Mouse (Mus musculus): ENCODE results near the gene Gimap4.

Gene Gimap4

DNA sequence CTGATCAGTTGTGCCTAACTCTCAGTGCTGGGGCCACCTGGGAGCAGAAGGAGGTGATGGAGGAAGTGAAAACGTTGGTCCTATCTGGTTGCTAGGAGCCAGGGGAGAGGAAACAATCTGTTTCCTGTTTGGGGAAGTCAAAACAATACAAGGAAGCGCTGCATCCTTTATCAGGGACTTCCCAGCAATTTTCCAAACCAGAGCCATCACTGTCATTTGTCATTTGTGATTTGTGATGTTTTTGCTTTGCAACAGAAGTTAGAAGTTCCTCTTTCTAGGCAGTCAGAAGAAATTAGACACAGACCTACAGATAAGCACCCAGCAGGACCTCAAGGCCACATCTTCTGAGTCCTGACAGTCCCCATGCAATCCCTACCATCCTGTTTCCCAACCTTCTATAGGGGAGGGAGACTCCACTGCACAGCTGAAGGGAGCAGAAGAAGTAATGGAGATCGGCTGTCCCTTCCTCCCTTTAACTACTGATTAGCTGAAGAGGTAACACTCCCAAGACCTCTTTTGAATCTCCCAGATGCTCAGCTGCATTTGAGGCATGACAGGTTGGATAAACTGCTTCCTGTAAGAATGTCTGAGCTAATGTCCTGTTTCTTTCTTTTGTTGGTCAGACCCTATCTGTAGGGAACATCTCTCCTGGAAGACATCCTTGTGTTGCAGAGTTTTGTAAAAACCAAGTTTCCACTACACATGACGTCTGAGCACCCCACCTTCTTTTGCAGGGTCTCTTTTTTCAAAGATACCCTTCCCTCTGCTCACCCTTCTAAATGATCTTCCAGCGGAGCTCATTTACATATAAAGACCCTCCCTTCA lies 16.1 kb downstream of the Gimap4 start:
- DNase-seq (ENCODE audit: low spot score), result no peak

DNA sequence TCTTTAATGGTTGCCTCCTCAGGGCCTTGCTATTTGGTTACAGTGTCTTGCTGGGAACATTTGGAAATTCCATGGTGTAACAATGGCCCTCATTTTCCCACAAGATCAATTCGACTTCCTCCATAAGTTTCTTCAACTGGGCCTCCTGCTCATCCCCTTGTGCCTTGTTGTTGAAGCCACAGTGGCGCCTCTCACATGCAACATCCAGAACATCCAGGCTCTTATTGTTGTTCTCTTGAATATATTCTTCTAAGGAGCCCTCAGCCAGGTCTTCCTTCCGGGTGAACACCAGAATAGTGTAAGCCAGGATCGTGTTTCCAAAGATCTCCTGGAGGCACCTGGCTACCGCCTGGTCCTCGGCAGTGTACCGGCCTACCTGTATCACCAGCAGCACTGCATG lies 17.8 kb downstream of the Gimap4 start:
- DNase-seq (ENCODE audit: low spot score), result no peak

GRCm38 (mm10) chr6:48702601-48703000 lies 18.3 kb downstream of the Gimap4 start:
- DNase-seq (ENCODE audit: low spot score), result no peak

DNA sequence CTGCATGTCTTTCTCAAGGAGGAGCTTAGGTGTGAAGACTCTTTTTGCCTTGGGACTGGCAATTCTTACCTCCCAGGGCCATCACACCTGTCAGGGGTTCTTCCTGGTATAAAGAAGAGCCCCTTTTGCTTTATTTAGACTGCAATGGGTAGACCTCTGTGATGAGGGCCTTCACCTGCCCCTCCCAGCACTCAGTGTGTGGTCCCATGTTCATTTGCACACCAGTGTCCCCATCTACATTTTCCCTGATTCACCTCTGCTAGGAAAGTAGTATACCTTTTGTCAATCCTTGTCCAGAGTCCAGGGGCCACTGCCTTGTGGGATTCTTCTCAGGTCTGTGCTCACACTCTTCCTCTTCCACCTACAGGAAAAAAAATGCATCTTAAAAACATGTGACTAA lies 19.8 kb downstream of the Gimap4 start:
- no peak for DNase-seq (ENCODE audit: low spot score)

- no peak for DNase-seq (ENCODE audit: low spot score)
Observed at GRCm38 (mm10) chr6:48706130-48706529, 21.8 kb downstream of the Gimap4 start.

- DNase-seq (ENCODE audit: low spot score), result no peak
Observed at GRCm38 (mm10) chr6:48718455-48718854, 34.1 kb downstream of the Gimap4 start, which contains the start of the genes Gm28053 and Gimap7. Gene Gm28053 (plus strand): TSS chr6:48718607. Gene Gimap7 (plus strand): TSS chr6:48718621.

GRCm38 (mm10) chr6:48720326-48720725 lies 36.0 kb downstream of the Gimap4 start:
- no peak for DNase-seq (ENCODE audit: low spot score)

DNA sequence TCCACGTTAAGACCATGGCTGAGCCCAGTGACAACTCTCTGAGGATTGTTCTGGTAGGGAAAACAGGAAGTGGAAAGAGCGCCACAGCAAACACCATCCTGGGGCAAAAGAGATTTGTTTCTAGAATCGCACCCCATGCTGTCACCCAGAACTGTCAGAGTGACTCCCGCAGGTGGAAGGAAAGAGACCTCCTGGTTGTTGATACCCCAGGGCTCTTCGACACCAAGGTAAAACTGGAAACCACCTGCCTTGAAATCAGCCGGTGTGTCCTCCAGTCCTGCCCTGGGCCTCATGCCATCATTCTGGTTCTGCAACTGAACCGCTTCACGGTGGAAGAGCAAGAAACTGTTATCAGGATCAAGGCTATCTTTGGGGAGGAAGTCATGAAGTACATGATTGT lies 39.1 kb downstream of the Gimap4 start:
- DNase-seq (ENCODE audit: low spot score), result no peak

GRCm38 (mm10) chr6:48725476-48725875 lies 41.1 kb downstream of the Gimap4 start:
- no peak for DNase-seq (ENCODE audit: low spot score)

GRCm38 (mm10) chr6:48727761-48728160 lies 43.4 kb downstream of the Gimap4 start:
- DNase-seq (ENCODE audit: low spot score), result no peak

GRCm38 (mm10) chr6:48732864-48733304 lies 48.5 kb downstream of the Gimap4 start:
- DNase-seq (ENCODE audit: low spot score), result no peak

DNA sequence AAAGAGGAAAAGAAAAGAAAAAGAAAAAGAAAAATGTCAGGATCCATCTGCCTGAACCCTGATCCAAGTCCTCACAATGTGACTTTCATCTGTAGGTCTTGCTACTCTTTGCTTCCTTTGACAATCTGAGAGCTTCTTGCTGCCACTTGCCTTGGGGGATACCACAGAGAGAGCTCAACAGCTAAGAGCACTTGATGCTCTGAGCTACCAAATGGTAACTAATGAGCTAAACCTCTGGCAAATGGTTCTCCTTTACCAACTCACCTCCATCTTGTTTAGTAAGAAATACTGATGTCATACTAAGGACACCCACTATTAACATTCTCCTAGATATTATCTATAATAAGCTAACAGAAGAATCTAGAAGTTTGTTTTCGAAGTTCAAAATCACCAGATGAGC lies 49.3 kb downstream of the Gimap4 start:
- no peak for DNase-seq (ENCODE audit: low spot score)

DNA sequence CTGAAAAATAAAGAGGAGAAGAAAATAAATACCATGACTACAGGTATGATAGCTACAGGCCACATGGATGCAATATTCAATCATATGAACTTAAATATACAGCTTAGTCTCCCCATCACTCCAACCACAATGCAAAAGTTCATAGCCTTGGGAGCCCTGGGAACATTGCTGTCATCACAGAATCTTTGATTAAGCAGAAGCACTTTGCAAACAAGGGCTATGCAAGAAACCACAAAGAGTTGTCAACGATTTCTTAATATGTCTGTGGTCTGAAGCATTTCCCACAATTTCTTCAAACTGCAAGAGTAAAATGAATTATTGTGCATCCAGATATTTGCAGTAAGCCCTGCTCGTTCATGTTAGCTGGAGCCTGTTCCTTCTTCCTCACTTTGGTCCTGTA lies 52.7 kb downstream of the Gimap4 start:
- DNase-seq (ENCODE audit: low spot score), result no peak

- no peak for DNase-seq (ENCODE audit: low spot score)
Observed at GRCm38 (mm10) chr6:48737688-48738087, 53.3 kb downstream of the Gimap4 start.

- no peak for DNase-seq (ENCODE audit: low spot score)
Observed at GRCm38 (mm10) chr6:48738961-48739779, 54.8 kb downstream of the Gimap4 start, which contains the start of gene Gimap1. Gene Gimap1 (plus strand): TSS chr6:48739054.

DNA sequence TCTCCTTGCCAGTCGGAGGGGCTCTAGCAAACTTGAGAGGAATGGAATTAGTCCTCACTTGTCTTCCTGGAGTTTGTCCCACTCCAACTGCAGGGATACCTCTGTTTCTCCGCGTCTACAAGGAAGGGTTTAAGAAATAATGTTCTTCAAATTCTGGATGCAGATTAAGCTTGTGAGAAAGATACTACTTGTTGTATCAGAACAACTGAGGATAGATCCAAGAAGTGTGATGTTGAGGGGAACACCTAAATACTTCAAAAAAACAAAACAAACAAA lies 55.4 kb downstream of the Gimap4 start:
- no peak for DNase-seq (ENCODE audit: low spot score)

DNA sequence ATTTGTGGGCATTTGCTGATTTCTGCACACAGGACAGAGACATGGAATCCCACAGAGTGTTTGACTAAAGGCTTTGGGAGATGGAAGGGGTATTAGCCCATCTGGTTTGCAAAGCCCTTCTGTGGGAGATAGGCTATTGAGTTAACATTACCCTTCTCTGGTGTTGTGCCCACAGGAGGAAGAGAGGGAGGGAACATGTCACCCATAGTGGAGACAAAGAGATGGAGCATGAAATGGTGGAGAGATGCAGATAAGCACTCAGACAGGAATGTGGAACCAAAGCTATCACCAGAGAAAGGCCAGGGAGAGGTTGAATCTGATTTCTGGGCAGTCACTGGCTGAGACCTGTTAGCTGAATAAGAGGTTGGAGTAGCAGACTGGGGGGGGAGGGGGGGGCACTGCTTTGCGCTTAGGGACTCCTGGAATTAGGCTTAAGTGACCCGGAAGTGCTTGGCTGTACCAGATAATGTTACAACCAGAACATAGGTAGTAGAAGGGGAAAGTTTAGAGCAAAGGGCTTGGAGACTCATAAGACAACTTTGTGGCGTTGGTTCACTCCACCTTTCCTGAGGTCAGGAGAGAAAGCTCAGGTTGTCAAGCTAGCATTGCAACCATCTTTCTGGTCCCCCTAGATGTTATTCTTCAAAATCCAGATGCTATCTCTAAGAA lies 56.3 kb downstream of the Gimap4 start:
- DNase-seq (ENCODE audit: low spot score), result no peak

- no peak for DNase-seq (ENCODE audit: low spot score)
Observed at GRCm38 (mm10) chr6:48741273-48741672, 56.9 kb downstream of the Gimap4 start.
